Mouse (Mus musculus) adrenal gland, postnatal 10 days (tissue): ENCODE data around the gene Zdhhc8. TPM values are rescaled to one million over a fixed set of nuclear protein-coding genes. Genes with fewer than 3 reads are reported as not detected.

Source experiments
- DNase-seq: peaks from one replicate; pipeline ENCODE4 v3.0.0; 2021; ENCODE audit warnings: mixed read lengths
- long read RNA-seq, 2 experiments: library from polyadenylated mRNA; stranded (forward); transcript quantifications; one replicate each; pipeline ENCODE4 v2.0.0; 2021
- total RNA-seq, 2 experiments: library from RNA; stranded (reverse); gene quantifications; 2 replicates each; pipeline ENCODE4 v1.2.3; 2021

The Zdhhc8 gene
- 10 to 100 TPM; 18.9 to 20.5 TPM for total RNA-seq
- long read RNA-seq, experiment 1, partial matches to known transcripts, result 24 of 27 reads
- long read RNA-seq, experiment 1, other reads (novel, unspliced or antisense), result 0 of 27 reads
- long read RNA-seq, experiment 2, full-length matches to known transcripts, result 4 of 18 reads
- long read RNA-seq, experiment 2, partial matches to known transcripts, result 12 of 18 reads
- long read RNA-seq, experiment 2, other reads (novel, unspliced or antisense), result 2 of 18 reads

DNA sequence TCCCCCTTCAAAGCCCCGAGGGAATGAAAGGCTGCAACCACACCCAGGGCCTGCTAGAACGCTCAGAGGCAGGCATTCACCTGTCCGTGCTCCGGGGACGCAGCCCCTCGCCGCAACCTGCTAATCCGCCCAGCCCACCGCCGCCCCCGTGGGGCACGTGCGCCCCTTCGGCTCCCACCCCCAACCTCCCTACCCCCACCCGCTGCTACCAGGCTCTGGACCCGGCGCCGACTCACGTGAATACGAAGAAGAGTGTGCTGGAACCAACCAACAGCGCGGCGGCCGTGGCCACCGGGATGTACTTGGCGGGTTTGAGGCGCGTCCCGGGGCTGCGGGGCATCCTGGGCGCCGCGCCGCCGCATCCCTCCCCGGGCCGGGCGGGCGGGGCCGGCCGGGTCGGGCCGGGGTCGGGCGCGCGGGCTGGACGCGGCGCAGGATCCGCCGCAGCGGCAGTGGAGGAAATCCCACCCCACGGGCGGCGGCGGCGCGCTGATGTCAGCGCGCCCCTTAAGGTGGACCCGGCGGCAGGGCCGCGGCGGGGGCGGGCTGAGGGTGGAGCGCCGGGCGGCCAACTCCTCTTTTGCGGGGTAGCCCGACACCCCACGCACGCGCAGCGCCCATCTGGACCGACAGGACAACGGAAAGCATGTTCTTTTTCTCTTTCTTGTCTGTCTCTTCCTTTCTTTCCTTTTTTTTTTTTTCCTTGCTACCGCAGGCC lies at the start of gene Zdhhc8:
TSS of gene Zdhhc8 (minus strand) at position 466 of the 718 bp plus-strand sequence.
- DNase-seq, result peak; percentile 88

GRCm38 (mm10) chr16:18275166-18275565 lies 40.2 kb upstream of the Zdhhc8 start:
- DNase-seq, result no peak

- DNase-seq, result no peak
Observed at GRCm38 (mm10) chr16:18268182-18268581, 33.2 kb upstream of the Zdhhc8 start.

DNA sequence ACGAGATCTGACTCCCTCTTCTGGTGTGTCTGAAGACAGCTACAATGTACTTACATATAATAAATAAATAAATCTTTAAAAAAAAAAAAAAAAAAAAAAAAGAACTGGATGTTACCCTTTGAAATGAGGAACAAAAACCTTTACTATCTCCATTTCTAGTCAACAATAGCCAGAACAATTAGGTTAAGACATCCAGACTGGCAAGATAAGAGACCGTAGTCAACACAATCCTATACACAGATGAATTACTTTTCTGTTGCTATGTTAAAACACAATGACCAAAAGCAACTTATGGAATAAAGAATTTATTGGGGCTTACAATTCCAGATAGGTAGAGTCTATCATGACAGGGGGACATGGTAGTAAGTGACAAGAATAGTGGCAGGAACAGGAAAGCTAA lies 30.1 kb upstream of the Zdhhc8 start:
- no peak for DNase-seq

GRCm38 (mm10) chr16:18258221-18258620 lies 23.3 kb upstream of the Zdhhc8 start, which contains the start of gene Gm49776:
Gm49776 (minus strand) TSS chr16:18258321.
- DNase-seq, result no peak

GRCm38 (mm10) chr16:18253866-18254265 lies 18.9 kb upstream of the Zdhhc8 start:
- no peak for DNase-seq

- DNase-seq, result no peak
Observed at GRCm38 (mm10) chr16:18252736-18253135, 17.8 kb upstream of the Zdhhc8 start.

DNA sequence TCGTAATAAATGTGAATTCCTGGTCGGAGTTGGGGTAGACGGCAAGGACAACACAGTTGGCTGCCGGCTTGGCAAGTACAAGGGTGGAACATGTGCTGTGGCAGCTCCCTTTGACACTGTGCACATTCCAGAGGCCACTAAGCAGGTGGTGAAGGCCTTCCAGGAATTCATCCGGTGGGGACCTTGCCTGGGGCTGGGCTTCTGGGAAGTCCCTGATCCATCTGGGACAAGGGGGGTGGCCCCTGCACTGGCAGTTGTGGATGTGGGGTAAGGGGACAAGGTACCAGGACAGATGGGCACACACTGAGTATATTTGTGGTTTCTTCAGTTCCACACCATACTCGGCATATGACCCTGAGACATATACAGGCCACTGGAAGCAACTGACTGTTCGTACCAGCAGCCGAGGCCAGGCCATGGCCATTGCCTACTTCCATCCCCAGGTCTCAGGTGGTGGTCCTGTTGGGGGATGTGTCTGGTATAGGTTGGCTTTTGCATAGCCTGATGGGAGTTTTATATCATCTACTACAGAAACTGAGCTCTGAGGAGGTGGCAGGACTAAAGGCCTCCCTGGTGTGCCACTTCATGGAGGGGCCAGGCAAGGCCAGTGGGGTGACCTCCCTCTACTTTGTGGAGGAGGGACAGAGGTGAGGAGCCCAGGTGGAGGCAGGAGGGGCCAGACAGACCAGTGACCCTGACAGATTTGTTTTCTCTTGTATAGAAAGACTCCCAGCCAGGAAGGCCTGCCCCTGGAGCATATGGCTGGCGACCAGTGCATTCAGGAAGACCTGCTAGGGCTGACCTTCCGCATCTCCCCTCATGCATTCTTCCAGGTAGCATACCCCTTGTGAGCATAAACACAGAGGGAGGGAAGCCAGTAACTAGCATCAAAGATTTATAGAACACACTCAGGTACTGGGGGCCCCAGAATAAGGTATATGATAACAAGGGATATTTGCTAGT lies 16.2 kb upstream of the Zdhhc8 start:
- no peak for DNase-seq

GRCm38 (mm10) chr16:18250231-18250630 lies 15.3 kb upstream of the Zdhhc8 start:
- DNase-seq, result no peak

DNA sequence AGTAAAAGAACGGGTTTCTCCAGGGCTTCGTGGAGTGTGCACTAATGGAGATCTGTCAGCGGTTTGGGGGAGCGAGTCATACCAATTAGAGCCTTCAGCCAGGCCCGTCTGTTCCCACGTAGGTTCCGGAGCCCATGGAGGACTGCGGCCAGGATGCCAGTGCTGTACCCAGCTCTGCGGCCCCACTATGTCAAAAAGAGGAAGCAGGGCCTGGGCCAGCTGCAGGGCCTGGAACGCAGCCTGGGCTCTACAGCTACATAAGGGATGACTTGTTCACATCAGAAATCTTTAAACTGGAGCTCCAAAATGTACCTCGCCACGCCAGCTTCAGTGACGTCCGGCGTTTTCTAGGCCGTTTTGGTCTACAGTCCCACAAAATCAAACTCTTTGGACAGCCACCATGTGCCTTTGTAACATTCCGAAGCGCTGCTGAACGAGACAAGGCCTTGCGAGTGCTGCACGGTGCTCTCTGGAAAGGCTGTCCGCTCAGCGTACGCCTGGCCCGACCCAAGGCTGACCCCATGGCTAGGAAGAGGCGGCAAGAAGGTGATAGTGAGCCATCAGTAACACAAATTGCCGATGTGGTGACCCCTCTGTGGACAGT lies 14.5 kb upstream of the Zdhhc8 start:
- DNase-seq, result peak; percentile 56

GRCm38 (mm10) chr16:18248433-18249363 lies 13.8 kb upstream of the Zdhhc8 start, which contains the start of the genes Trmt2a and Ranbp1:
Trmt2a (plus strand) TSS chr16:18248679.
Ranbp1 (minus strand) TSS chr16:18248732.
- peak; percentile 98 for DNase-seq

- DNase-seq, result peak; percentile 56
Observed at GRCm38 (mm10) chr16:18247521-18248399, 12.8 kb upstream of the Zdhhc8 start.

DNA sequence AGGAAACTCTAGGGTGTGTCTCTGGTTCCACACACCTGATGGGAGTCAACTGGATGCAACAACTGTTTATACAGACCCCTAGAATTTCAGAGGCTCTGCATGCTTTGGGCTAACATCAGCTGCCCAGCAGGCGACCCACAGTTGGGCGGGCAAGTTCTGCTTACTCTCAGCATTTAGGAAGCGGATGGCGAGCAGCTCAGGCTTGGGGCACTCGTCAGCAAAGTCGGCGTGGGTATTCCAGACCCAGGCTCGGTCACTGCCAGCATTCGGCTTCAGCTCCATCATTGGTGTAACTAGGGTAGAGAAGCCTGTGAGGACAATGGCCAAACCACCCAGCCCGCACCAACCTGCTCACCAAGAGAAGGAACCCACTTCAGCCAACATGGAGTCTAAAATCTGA lies 6.6 kb upstream of the Zdhhc8 start:
- no peak for DNase-seq

GRCm38 (mm10) chr16:18236676-18237501 lies 2.0 kb upstream of the Zdhhc8 start:
- no peak for DNase-seq

DNA sequence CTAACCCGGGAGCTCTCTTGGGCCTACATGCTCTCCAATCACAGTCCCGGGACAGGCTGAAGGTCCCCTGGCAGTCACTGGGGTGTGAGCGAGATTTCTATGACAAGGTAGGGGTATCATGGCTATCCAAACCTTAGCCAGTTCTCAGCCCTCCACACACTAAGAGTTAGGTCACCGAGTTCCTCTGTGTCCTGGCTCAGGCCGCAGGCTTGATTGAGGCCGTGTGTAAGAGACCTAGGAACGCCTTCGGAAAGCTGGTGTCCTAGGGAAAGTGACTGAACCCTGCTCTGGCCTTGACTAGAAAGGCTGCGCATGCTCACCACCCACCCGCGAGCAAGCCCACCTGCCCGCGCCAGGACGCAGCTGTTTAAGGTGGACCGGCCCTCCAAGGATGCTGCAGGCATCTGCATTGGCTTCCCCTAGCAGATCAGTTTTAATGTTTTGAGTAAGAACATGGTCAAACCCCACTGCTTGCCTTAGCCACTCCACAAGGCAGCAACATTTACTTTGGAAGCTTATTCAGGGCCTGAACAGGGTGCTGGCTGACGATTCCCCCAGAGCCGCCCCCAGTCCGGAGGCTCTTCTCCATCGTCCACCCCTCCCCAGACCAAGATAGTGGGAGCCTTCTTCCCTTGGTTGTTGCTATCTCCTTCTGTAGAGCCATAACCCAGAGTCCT lies 591 bp upstream of the Zdhhc8 start:
- DNase-seq, result peak; percentile 78

- no peak for DNase-seq
Observed at GRCm38 (mm10) chr16:18233919-18234670, 841 bp downstream of the Zdhhc8 start.

DNA sequence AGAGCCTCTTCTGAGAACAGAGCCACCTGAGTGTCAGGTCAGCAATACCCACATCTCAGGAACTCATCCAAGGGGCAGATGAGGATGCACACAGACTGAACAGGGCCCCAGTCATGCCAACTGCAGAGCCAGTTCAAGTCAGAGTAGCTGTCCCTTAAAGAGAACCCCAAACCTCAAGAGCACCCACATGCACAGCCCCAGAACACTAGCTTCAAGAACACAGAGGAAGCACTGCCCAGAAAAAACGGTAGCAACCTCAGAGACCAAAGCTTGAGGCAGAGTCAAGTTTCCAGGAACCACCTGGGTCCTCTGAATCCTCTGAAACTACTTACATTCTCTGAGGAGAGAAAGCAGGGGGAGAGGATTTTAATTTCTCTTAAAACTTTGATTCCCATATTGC lies 1.5 kb downstream of the Zdhhc8 start:
- no peak for DNase-seq

GRCm38 (mm10) chr16:18231451-18231850 lies 3.5 kb downstream of the Zdhhc8 start:
- no peak for DNase-seq
